Mouse (Mus musculus): Measurements from ENCODE around the gene Vma21.

Vma21 gene

GRCm38 (mm10) chrX:71815631-71816345 is at the start of gene Vma21:
Gene Vma21, plus strand, starts transcription at chrX:71815924.
- DNase-seq (ENCODE audit: low spot score) = no peak

DNA sequence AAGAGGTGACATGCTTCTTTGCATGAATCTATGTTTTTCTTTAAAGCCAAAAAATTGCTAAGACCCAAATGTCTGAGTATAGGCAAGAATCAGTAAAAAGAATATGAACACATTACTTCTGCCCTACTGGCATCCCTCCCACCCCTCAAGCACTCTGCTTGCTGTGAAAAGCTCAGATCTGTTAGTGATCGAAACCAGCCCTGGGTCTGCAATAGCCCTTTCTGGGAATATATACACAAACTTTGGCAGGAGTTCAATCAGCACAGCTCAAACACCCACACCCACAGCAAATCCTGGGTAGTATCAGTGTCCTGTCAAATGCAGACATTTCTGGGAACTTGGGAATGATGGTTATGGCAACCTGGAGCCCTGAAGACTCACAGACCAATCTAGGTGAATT is 47.8 kb upstream of the Vma21 start:
- DNase-seq (ENCODE audit: low spot score) = no peak

DNA sequence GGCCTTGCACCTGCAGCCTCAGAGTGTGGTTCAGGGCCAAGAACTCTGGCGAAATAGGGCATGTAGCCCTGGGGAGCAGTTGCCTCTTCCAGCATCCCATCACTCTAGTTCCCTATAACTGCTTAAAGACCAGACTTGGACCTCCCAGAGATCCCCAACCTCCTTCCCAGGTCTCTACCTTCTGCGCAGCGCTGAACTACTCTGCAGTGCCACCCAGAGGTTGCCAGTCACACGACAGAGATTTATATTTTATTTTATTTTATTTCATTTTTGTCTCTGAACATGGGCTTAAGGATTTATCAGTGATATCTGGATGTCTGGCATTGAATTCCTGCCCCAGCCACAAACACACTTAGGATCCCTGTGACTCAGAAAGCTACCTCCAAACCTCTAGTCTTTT is 24.6 kb upstream of the Vma21 start:
- DNase-seq (ENCODE audit: low spot score) = no peak

- DNase-seq (ENCODE audit: low spot score) = no peak
Observed at GRCm38 (mm10) chrX:71797766-71798165, 18.0 kb upstream of the Vma21 start.

DNA sequence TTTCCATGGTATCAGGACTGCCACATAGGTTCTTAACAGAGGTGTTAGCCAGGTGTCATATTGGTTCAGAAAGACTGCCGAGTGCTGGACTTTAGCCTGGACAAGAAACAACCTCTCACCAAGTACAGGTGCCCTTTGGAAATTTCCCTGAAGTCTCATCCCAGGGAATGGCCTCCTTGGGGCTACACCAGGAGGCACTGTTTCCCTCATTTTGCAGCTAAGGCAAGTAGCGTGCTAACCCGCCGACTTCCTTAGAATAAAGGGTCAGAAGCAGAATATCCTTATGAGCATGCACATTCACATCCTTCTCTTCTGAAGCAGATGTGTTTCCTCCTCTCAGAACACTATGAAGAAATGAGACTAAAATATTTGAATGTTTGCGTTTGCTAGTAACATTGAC is 16.8 kb upstream of the Vma21 start:
- no peak for DNase-seq (ENCODE audit: low spot score)

- DNase-seq (ENCODE audit: low spot score) = no peak
Observed at GRCm38 (mm10) chrX:71811966-71812835, 3.5 kb upstream of the Vma21 start.

GRCm38 (mm10) chrX:71816401-71816857 is 705 bp downstream of the Vma21 start:
- peak; percentile 81 for DNase-seq (ENCODE audit: low spot score)

DNA sequence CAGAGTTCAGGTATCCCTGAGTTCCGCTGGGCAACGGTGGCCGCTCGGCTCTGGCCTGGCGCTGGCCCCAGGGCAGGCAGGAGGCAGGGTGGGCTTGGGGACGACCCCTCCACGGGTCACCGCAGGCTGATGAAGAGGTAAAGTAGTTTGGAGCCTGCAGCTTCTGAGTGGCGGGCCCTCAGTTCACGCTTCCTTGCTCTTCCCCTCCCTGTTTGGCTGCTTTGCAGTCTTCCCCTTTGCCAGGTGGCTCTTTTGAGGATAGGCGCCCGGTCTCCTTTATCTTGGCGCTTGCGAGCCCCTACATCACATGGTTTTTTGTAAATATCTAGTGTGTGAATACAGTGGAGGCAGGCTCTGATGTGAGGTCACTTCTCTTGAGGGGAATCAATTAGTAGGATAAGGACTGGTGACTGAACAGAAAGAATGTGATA is 1.2 kb downstream of the Vma21 start:
- DNase-seq (ENCODE audit: low spot score) = peak; percentile 2

- no peak for DNase-seq (ENCODE audit: low spot score)
Observed at GRCm38 (mm10) chrX:71838911-71839310, 23.2 kb downstream of the Vma21 start.

GRCm38 (mm10) chrX:71846696-71847095 is 31.0 kb downstream of the Vma21 start:
- DNase-seq (ENCODE audit: low spot score) = no peak

DNA sequence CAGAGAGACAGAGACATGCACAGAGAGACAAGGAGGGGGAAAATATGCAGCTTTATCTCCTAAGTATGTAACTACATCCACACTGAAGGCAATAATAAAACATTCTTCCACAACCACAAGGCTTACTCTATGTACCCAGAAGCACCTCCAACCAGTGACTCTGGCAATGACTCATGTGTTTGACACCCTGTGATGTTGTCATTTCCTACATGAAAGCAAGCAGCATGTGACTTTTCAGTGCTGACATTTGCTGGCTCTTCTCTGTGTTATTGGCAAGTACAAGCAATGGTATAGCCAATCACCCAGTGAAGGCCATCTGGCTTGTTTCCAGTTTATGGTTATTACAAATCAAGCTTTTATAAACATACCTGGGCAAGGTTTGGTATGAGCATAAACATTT is 38.1 kb downstream of the Vma21 start:
- no peak for DNase-seq (ENCODE audit: low spot score)

Data from urinary bladder, postnatal 14 days (tissue).